Mouse (Mus musculus): ENCODE results near the gene Ddhd1.

DNA sequence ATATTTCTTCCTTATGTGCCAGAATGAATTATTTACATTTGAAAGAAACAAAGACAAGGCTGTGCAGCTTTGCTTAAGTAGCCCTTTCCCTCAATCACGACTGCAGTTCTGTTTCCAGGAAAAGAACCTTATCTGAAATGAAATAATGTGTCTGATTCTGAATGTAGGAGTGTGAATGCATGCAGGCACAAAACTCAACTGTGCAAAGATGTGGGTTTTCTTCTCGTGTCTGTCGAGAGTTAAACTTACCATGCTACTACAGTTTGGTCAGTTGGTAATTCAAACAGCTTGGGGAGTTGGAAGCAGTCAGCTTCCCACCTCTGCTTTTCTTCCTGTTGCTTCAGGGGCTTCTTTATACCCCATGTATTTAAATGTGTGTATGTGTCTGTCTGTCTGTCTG, 40.9 kb upstream of the Ddhd1 start:
- TF ChIP-seq CTCF (IDR thresholded peaks at IDR 0.05; ENCODE audit: control insufficient read depth, insufficient read depth, insufficient replicate concordance, low read depth, low read length) (no peak), POLR2A (IDR thresholded peaks at IDR 0.05; ENCODE audit: control insufficient read depth, low read depth, low read length) (no peak)

Data from testis, adult 2 months (tissue).